Mouse (Mus musculus): ENCODE measurements around the gene Hbp1.

GRCm38 (mm10) chr12:31936657-31937300 lies 13.6 kb downstream of the Hbp1 start:
- TF ChIP-seq CTCF (IDR thresholded peaks at IDR 0.05; ENCODE audit: low read depth) = no peak
- TF ChIP-seq EP300 (optimal IDR thresholded peaks at IDR 0.05) = no peak

Measured in stomach, postnatal 0 days (tissue).